Mouse (Mus musculus) layer of hippocampus, postnatal 10 days (tissue): ENCODE results near the gene Enox1. TPM values are rescaled to one million over a fixed set of nuclear protein-coding genes. Genes with fewer than 3 reads are reported as not detected.

Experiments used
- DNase-seq, 2 experiments: peaks; one replicate each; pipeline ENCODE4 v3.0.0; 2021; ENCODE audit warnings: low spot score in 2 of 2
- total RNA-seq, 2 experiments: library from RNA; stranded (reverse); gene quantifications; 2 replicates each; pipeline ENCODE4 v1.2.3; 2021

Gene Enox1
- total RNA-seq, 2 experiments from 2014 or later = 58.5 to 64.8 TPM

DNA sequence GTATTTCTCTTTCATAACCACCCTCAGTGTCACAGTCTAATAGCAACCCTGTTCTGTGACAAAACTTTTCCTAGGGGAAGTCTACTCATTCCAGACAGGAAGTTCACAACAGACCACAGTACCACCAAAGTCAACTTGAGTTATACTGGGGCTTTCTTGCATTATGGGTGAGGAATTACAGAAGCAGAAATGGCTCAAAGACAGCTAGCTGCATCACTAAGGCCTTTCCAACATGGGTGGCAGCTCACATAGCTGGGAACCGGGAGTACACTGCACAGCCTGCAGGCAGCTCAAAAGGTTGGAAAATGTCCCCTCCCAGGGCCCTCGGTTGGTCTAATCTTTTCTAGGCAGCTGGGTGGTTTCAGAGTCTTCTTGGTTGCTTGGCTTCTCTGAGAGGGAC lies 444.9 kb downstream of the Enox1 start:
- DNase-seq = no peak

GRCm38 (mm10) chr14:77608182-77608839 lies 451.7 kb downstream of the Enox1 start:
- DNase-seq = no peak

- DNase-seq = no peak
Observed at GRCm38 (mm10) chr14:77615201-77615600, 458.6 kb downstream of the Enox1 start.

- DNase-seq = no peak
Observed at GRCm38 (mm10) chr14:77617250-77617649, 460.7 kb downstream of the Enox1 start.

GRCm38 (mm10) chr14:77618131-77618805 lies 461.7 kb downstream of the Enox1 start:
- no peak for DNase-seq

GRCm38 (mm10) chr14:77621473-77622264 lies 465.1 kb downstream of the Enox1 start:
- no peak for DNase-seq

- DNase-seq = no peak
Observed at GRCm38 (mm10) chr14:77626557-77627507, 470.3 kb downstream of the Enox1 start.

DNA sequence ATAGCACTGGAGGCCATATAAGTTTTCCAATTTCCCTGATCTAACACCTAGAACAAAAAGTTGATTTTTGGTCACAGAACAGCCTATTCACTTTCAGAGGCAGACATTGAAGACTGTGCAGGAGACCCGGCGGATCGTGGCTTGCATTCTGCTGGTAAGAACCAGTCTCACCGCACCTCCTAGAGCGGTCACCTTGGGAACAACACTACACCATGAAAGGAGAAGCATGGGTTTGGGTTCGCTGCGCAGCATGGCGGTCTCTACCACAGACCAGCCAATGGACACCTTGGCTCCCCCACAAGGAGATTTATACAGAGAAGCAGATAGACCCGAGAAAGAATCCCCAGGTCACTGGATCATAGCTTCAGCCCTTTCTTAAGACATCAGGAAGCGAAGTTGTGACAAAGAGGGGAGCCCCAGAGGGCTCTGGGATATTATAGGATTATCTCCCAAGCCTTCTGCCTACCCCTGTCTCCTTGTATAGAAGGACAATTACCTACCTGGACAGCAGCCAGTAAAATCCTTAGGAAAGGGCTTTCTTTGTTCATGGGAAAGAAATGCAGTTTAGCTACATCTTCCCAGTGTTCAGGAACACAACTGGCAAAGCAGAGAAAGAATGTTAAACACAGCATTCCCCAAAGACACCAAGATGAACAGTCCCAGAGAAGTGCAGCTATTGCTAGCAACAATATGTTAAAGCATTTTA lies 476.1 kb downstream of the Enox1 start:
- DNase-seq = no peak

DNA sequence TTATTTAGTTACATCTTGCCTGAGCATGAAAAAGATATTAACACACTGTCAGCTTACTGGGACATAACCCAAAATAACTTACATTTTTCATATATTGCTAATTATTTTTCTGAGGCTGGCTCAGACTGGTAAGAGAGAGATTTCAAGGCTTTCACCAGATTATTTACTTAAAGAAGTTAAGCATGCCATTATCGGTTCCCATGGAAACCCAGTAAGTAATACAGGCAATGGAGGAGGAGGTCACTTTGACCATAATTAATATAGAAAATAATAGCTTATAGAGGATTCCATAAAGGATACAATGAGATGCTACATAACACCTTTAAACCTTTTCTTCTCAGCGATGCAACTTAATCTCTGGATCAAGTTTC lies 476.6 kb downstream of the Enox1 start:
- DNase-seq = no peak

DNA sequence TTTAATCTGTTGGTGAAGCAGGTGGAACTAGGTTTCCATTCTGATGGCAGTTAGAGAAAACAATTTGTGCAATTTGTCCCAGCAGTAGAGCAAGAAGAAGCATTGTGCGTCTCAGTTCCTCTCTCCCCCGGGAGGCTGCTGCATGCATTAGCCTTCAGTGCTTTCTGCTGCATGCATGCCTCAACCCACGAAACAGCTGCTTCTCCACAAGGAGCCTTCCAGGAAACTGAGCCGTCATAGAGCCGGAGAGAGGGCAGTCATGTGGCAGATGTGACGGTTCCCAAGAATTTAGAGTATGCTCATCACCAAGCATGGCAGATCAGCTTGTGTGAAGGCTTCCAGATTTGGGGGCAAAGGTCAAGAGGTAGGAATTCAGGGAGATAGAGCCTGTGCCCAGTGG lies 480.4 kb downstream of the Enox1 start:
- DNase-seq = no peak

- no peak for DNase-seq
Observed at GRCm38 (mm10) chr14:77638148-77638547, 481.6 kb downstream of the Enox1 start.

DNA sequence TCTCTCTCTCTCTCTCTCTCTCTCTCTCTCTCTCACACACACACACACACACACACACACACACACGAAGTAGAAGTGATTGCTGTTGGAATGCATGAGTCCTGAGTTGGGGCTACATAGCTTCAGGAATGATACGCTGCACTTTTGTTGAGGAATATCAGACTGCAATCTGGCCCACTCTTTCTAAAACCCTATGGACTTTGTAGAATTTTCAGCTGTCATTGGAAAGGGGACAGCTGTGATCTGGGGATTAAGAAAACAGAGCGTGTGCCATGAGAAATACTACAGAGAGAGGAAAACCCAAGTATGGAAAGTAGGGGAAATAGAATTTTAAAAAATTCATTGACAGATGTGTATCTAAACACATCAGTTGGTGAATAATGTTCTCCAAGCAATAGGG lies 482.1 kb downstream of the Enox1 start:
- DNase-seq = no peak

DNA sequence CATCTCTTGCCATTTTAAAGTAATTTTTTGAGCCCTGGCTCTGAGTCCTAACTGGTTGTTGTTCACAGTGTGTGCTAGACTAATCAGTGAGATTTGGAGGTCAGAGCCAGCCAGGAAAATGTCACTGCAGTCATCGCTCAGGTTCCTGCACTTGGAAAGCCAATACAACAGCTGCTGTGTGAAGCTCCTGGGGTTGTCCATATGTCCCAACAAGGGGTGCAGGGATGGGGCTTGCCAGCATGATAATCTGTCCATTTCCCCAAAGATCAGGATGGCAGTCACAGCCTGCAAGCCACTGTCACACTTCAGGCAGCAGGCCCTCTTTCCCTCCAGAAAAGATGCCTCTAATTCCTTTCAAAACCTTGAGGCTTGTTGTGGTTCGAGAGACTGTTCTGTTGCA lies 483.0 kb downstream of the Enox1 start:
- DNase-seq = peak in 1 of 2 experiments; percentile 35

- DNase-seq = no peak
Observed at GRCm38 (mm10) chr14:77642314-77642713, 485.8 kb downstream of the Enox1 start.

DNA sequence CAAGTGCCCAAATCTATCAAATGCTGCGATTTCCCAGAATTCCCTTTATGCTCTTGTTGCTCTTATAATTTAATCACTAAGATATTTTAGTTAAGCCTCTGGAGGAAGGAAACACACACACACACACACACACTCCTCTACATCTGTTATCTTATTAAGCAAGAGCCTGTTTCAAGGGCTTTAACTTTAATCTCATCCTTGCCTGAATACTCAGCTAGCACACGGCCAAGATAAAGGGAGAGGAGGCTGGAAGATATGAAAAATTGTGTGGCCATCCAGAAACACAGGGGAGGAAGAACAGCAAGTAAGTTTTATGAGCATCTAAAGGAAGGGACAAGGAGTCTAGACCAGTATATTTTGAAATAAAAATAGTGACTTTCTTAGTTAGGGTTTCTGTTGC lies 489.6 kb downstream of the Enox1 start:
- DNase-seq = no peak

DNA sequence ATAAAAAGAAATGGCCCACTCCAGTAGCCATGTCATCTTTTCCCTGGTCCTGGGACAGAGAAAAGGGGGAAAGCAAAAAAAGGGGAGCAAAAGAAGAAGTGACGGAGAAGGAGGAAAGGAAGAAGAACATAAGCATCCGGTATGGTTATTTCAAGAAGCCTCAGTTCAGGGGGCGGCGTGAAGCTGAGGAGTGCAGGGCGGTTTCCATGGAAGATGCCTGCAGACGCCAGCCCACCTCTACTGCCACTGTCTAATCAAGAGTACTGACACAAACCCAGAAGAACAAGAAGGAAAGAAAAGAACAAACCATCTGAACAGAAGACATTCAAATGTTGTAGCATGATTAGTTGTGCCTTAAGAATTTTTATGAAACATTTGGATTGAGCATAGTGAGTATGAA lies 490.5 kb downstream of the Enox1 start:
- no peak for DNase-seq

GRCm38 (mm10) chr14:77648305-77648704 lies 491.7 kb downstream of the Enox1 start:
- no peak for DNase-seq

GRCm38 (mm10) chr14:77658739-77659138 lies 502.2 kb downstream of the Enox1 start:
- no peak for DNase-seq

DNA sequence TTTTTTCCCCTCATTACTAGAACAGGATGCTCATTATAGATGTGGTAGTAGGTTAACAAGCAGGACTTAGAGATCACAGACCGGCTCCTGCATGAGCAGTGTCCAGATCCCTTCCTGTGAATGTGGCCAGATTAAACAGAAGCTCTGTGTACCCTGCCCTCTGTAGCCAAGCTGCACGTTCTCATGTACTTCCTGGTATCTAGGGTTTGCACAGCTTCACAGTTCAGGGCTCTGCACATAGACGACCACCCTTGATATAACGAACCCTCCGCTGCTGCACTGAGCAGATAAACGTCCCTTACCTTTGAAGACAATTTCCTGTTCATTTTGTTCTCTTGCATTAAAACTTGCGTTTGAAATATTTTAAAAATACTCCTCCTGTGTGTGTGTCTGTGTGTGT lies 505.7 kb downstream of the Enox1 start:
- no peak for DNase-seq

DNA sequence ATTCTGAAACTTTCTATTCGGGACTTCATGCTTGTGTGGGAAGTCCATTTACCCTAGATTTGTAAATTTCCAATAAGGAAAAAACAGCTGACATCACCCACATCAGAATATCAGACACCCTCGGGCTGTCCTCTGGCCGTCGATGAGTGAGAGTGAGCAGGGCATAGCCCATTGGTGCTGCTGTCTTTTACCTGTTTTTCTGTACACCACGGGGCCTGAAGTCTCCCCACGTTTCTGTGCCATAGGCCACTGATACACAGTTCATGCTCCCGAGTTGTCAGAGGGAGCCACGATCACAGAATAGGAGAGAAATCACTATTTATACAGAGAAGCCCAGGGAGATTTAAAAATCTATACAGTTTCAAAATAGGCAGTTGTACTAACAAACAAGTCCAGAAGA lies 506.4 kb downstream of the Enox1 start:
- DNase-seq = no peak

DNA sequence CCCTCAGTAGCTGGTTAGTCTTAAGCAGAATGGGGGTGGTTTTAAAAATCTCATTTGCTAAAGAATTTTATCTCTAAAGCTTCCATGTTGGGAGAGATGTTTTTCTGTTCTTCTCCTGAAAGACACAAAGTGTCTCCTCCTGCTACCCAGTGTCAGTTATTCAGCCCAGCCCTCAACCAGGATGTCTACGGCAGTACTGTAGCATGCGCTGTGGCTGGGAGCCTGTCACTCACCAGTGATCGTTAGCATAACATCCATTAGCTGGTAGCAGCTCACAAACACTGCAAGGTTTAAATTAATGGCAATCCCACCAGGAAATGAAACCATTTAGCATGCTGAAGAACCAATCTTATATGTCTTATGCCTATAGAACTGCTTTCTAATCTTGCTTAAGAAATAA lies 511.5 kb downstream of the Enox1 start:
- DNase-seq = no peak
